16 mouse cellular contexts compared by ENCODE assay signal in the genomic region with DNA sequence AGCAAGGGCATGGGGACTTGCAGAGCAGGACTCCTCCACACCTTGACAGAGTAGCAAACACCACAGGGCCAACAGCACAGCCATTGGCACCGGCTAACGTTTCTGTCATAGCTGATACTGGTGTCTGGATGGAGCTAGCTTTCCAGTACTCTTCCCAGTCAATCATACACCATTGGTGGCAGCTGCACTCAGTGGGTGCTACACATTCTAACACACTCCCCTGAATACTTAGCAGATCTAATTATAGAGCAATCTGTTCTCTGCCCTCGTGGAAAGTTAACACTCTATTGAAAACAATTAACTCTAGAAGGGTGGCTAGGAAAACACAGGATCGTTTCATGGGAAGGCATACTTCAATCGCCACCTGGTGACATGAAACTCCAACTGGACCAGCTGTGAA. TPM values are rescaled to one million over a fixed set of nuclear protein-coding genes. Genes with fewer than 3 reads are reported as not detected.
DNase-seq lines count a peak whose midpoint lies in the region; ATAC-seq and TF ChIP-seq lines count a peak whose summit lies in the region.
"Had no signal": no experiment of that assay in that cellular context is flagged by ENCODE, and none has a peak within 500 bp of the region (broad histone marks: within the 10 kb centered on the region; RNA-seq: fewer than 3 reads in every experiment).

No protein-coding gene starts in this region.

- WGBS in forebrain, embryonic 14.5 days: 48% methylated on average over 5 of the region's 5 CpGs
- 67% methylated on average over 5 of the region's 5 CpGs for WGBS in forebrain, embryonic 12.5 days
- WGBS in midbrain, postnatal 0 days: 75% methylated on average over 5 of the region's 5 CpGs
- 79% methylated on average over 5 of the region's 5 CpGs for WGBS in midbrain, embryonic 16.5 days
- 73% methylated on average over 5 of the region's 5 CpGs for WGBS in embryonic facial prominence, embryonic 10.5 days

- 0 out of 2 replicates have a peak, but pooled peaks have one; percentile 40 for ATAC-seq in forebrain, embryonic 14.5 days
- ATAC-seq in forebrain, embryonic 12.5 days (ENCODE audit: low FRiP score): no peak
- ATAC-seq in midbrain, postnatal 0 days (ENCODE audit: low FRiP score): no peak
- ATAC-seq in midbrain, embryonic 16.5 days: no peak

- no peaks in the 10 kb centered on the region for H3K36me3 ChIP-seq in forebrain, embryonic 14.5 days (ENCODE audit: control insufficient read depth, insufficient read depth, low read length)
- no peaks in the 10 kb centered on the region for H3K36me3 ChIP-seq in forebrain, embryonic 12.5 days (replicated peaks)
- no peaks in the 10 kb centered on the region for H3K36me3 ChIP-seq in midbrain, postnatal 0 days (ENCODE audit: insufficient read depth, low read length)
- no peaks in the 10 kb centered on the region for H3K36me3 ChIP-seq in midbrain, embryonic 16.5 days (ENCODE audit: control insufficient read depth, insufficient read depth, low read length)
- H3K36me3 ChIP-seq in embryonic facial prominence, embryonic 10.5 days (replicated peaks): no peaks in the 10 kb centered on the region
- H3K36me3 ChIP-seq: embryonic facial prominence, embryonic 13.5 days had no signal

- no peak overlapping the region for H3K27ac ChIP-seq in forebrain, embryonic 14.5 days (ENCODE audit: low read depth, low read length)
- no peak overlapping the region for H3K27ac ChIP-seq in forebrain, embryonic 12.5 days
- no peak overlapping the region for H3K27ac ChIP-seq in midbrain, postnatal 0 days (ENCODE audit: low read depth, low read length)
- H3K27ac ChIP-seq in midbrain, embryonic 16.5 days (ENCODE audit: low read length): no peak overlapping the region
- H3K27ac ChIP-seq in embryonic facial prominence, embryonic 10.5 days (replicated peaks): no peak overlapping the region
- H3K27ac ChIP-seq: embryonic facial prominence, embryonic 13.5 days; liver, embryonic 14.5 days had no signal

- H3K4me3 ChIP-seq in forebrain, embryonic 14.5 days (ENCODE audit: low read depth, low read length): no peak overlapping the region
- no peak overlapping the region for H3K4me3 ChIP-seq in forebrain, embryonic 12.5 days (replicated peaks)
- H3K4me3 ChIP-seq in midbrain, postnatal 0 days (ENCODE audit: low read depth, low read length): no peak overlapping the region
- H3K4me3 ChIP-seq in midbrain, embryonic 16.5 days (ENCODE audit: low read depth, low read length): no peak overlapping the region
- no peak overlapping the region for H3K4me3 ChIP-seq in embryonic facial prominence, embryonic 10.5 days
- H3K4me3 ChIP-seq: embryonic facial prominence, embryonic 13.5 days had no signal

- no peak overlapping the region for H3K4me2 ChIP-seq in forebrain, embryonic 14.5 days (ENCODE audit: low read length)
- no peak overlapping the region for H3K4me2 ChIP-seq in forebrain, embryonic 12.5 days
- no peak overlapping the region for H3K4me2 ChIP-seq in midbrain, postnatal 0 days (ENCODE audit: low read depth, low read length, poor library complexity, severe bottlenecking)
- no peak overlapping the region for H3K4me2 ChIP-seq in midbrain, embryonic 16.5 days (ENCODE audit: low read length)
- H3K4me2 ChIP-seq: embryonic facial prominence, embryonic 13.5 days had no signal

- TF ChIP-seq CTCF in midbrain, postnatal 0 days (IDR thresholded peaks at IDR 0.05): no peak

- no peaks in the 10 kb centered on the region for H3K9me3 ChIP-seq in forebrain, embryonic 14.5 days (replicated peaks; ENCODE audit: control insufficient read depth, low read length)
- H3K9me3 ChIP-seq in forebrain, embryonic 12.5 days: no peaks in the 10 kb centered on the region
- H3K9me3 ChIP-seq in midbrain, postnatal 0 days (ENCODE audit: low read length): no peaks in the 10 kb centered on the region
- H3K9me3 ChIP-seq in midbrain, embryonic 16.5 days (replicated peaks; ENCODE audit: control insufficient read depth, low read length, poor library complexity, severe bottlenecking): no peaks in the 10 kb centered on the region
- no peaks in the 10 kb centered on the region for H3K9me3 ChIP-seq in embryonic facial prominence, embryonic 10.5 days
- H3K9me3 ChIP-seq: embryonic facial prominence, embryonic 13.5 days had no signal

- no peaks in the 10 kb centered on the region for H3K27me3 ChIP-seq in forebrain, embryonic 14.5 days (replicated peaks; ENCODE audit: control insufficient read depth, insufficient read depth, low read length)
- H3K27me3 ChIP-seq in forebrain, embryonic 12.5 days: no peaks in the 10 kb centered on the region
- no peaks in the 10 kb centered on the region for H3K27me3 ChIP-seq in midbrain, postnatal 0 days (ENCODE audit: insufficient read depth, low read length)
- H3K27me3 ChIP-seq in midbrain, embryonic 16.5 days (ENCODE audit: control insufficient read depth, insufficient read depth, low read depth, low read length): no peaks in the 10 kb centered on the region
- no peaks in the 10 kb centered on the region for H3K27me3 ChIP-seq in embryonic facial prominence, embryonic 10.5 days (replicated peaks; ENCODE audit: low read depth, poor library complexity, severe bottlenecking)
- H3K27me3 ChIP-seq: embryonic facial prominence, embryonic 13.5 days had no signal

- peak; percentile 41 for DNase-seq in forebrain, embryonic 14.5 days (ENCODE audit: low spot score)
- peak; percentile 43 for DNase-seq in midbrain, postnatal 0 days (ENCODE audit: low spot score)
- peak; percentile 9 to 31 for DNase-seq in left cerebral cortex, adult 18-20 months (ENCODE audit: low spot score in 2 of 2)
- DNase-seq in embryonic facial prominence, embryonic 10.5 days (ENCODE audit: low spot score): no peak
- no peak for DNase-seq in liver
- DNase-seq in embryo, embryonic 9.5 days (ENCODE audit: extremely low spot score): no peak
- DNase-seq: adrenal gland, adult 2 months; cerebellum, adult 2 months; gastrocnemius, postnatal 14 days; kidney, postnatal 4 days had no signal

- H3K9ac ChIP-seq in forebrain, embryonic 14.5 days (ENCODE audit: low read length): no peak overlapping the region
- H3K9ac ChIP-seq in forebrain, embryonic 12.5 days: no peak overlapping the region
- H3K9ac ChIP-seq in midbrain, postnatal 0 days (replicated peaks; ENCODE audit: low read length, poor library complexity, severe bottlenecking): no peak overlapping the region
- no peak overlapping the region for H3K9ac ChIP-seq in midbrain, embryonic 16.5 days (ENCODE audit: low read depth, low read length)
- H3K9ac ChIP-seq: embryonic facial prominence, embryonic 13.5 days; liver, embryonic 14.5 days had no signal

- H3K4me1 ChIP-seq in forebrain, embryonic 14.5 days (ENCODE audit: control insufficient read depth, insufficient read depth, low read length): no peaks in the 10 kb centered on the region
- 0 out of 2 replicates have a peak, but pooled peaks cover 8% of the 10 kb centered on the region for H3K4me1 ChIP-seq in forebrain, embryonic 12.5 days
- H3K4me1 ChIP-seq in midbrain, postnatal 0 days (ENCODE audit: insufficient read depth, low read length): no peaks in the 10 kb centered on the region
- no peaks in the 10 kb centered on the region for H3K4me1 ChIP-seq in midbrain, embryonic 16.5 days (ENCODE audit: control insufficient read depth, insufficient read depth, low read length)
- peaks cover 16% of the 10 kb centered on the region for H3K4me1 ChIP-seq in embryonic facial prominence, embryonic 10.5 days

RNA-seq across cellular contexts. Expression of gene Adamts16, which starts 43.2 kb away (rescaled TPM):
- 0.39 and 0.68 TPM in 2 replicates for polyA plus RNA-seq in forebrain, embryonic 14.5 days (2014; fragmentation: Nextera tagmentation; extraction: Ambion mirVana)
- 0.20 and 0.26 TPM in 2 replicates for polyA plus RNA-seq in forebrain, embryonic 12.5 days (2016; fragmentation: Nextera tagmentation; extraction: Ambion mirVana)
- total RNA-seq in midbrain, postnatal 0 days (2014; rRNA removed): 4.8 and 5.6 TPM in 2 replicates
- polyA plus RNA-seq in midbrain, postnatal 0 days (2015; fragmentation: Nextera tagmentation; extraction: Ambion mirVana): 2.0 and 2.2 TPM in 2 replicates
- 2.0 and 2.3 TPM in 2 replicates for polyA plus RNA-seq in midbrain, embryonic 16.5 days (2015; fragmentation: Nextera tagmentation; extraction: Ambion mirVana)
- 1 to 10 TPM; 3.6 to 4.3 TPM for total RNA-seq in left cerebral cortex, adult 18-20 months (2021)
- polyA plus RNA-seq in embryonic facial prominence, embryonic 10.5 days (2016; fragmentation: Nextera tagmentation; extraction: Ambion mirVana): 0.33 and 0.36 TPM in 2 replicates
- total RNA-seq: megakaryocyte progenitor cell, adult 5-6 weeks; MEL had no signal

Comparison
In these comparisons a context has a peak if more than half of its experiments do, and no peak if none do; other contexts are left out.
1. DNase-seq: peak in forebrain, embryonic 14.5 days (single experiment), midbrain, postnatal 0 days (single experiment) and left cerebral cortex, adult 18-20 months (2 of 2); none in embryonic facial prominence, embryonic 10.5 days (single experiment), liver (single experiment) and embryo, embryonic 9.5 days (single experiment).